Mouse (Mus musculus) left cerebral cortex, adult 18-20 months (tissue): ENCODE measurements around the gene Ankrd42. TPM values are rescaled to one million over a fixed set of nuclear protein-coding genes. Genes with fewer than 3 reads are reported as not detected.

ENCODE experiments used
- DNase-seq, 2 experiments: peaks; one replicate each; pipeline ENCODE4 v3.0.0; 2021 to 2022; ENCODE audit warnings: low spot score in 2 of 2, mixed read lengths in 1 of 2
- long read RNA-seq, 2 experiments: library from polyadenylated mRNA; stranded (forward); transcript quantifications; one replicate each; pipeline ENCODE4 v2.0.0; 2021
- total RNA-seq, 2 experiments: library from RNA; stranded (reverse); gene quantifications; 2 replicates each; pipeline ENCODE4 v1.2.3; 2021

Gene Ankrd42
- total RNA-seq: 10 to 100 TPM; 20.1 to 20.3 TPM
- long read RNA-seq, experiment 1, transcript Ankrd42-202 (12 exons, 2,782 nt): major isoform, 5 of 14 reads
- long read RNA-seq, experiment 1, partial matches to known transcripts: 2 of 14 reads
- long read RNA-seq, experiment 1, other reads (novel, unspliced or antisense): 6 of 14 reads
- long read RNA-seq, experiment 2, transcript Ankrd42-202 (12 exons, 2,782 nt): major isoform, 9 of 13 reads
- long read RNA-seq, experiment 2, partial matches to known transcripts: 1 of 13 reads
- long read RNA-seq, experiment 2, other reads (novel, unspliced or antisense): 3 of 13 reads

GRCm38 (mm10) chr7:92637021-92637625 is at the start of gene Ankrd42:
Gene Ankrd42, minus strand, starts transcription at chr7:92637142.
- peak; percentile 90 to 94 for DNase-seq

GRCm38 (mm10) chr7:92677346-92677745 is 40.4 kb upstream of the Ankrd42 start:
- DNase-seq: no peak

- DNase-seq: no peak
Measured at GRCm38 (mm10) chr7:92675131-92675530, 38.2 kb upstream of the Ankrd42 start.

- peak; percentile 96 to 97 for DNase-seq
Measured at GRCm38 (mm10) chr7:92669507-92670471, 32.8 kb upstream of the Ankrd42 start, which contains the start of gene Pcf11. Gene Pcf11, minus strand, starts transcription at chr7:92669934.

GRCm38 (mm10) chr7:92668791-92669506 is 32.0 kb upstream of the Ankrd42 start:
- DNase-seq: peak; percentile 41 to 45

GRCm38 (mm10) chr7:92666274-92666820 is 29.4 kb upstream of the Ankrd42 start:
- no peak for DNase-seq

- DNase-seq: no peak
Measured at GRCm38 (mm10) chr7:92658050-92658449, 21.1 kb upstream of the Ankrd42 start.

- no peak for DNase-seq
Measured at GRCm38 (mm10) chr7:92656386-92656785, 19.4 kb upstream of the Ankrd42 start.

GRCm38 (mm10) chr7:92653329-92653728 is 16.4 kb upstream of the Ankrd42 start:
- DNase-seq: no peak

GRCm38 (mm10) chr7:92647790-92648189 is 10.8 kb upstream of the Ankrd42 start:
- no peak for DNase-seq

- no peak for DNase-seq
Measured at GRCm38 (mm10) chr7:92642358-92642757, 5.4 kb upstream of the Ankrd42 start.

GRCm38 (mm10) chr7:92638050-92638449 is 1.1 kb upstream of the Ankrd42 start:
- DNase-seq: no peak

- DNase-seq: peak in 1 of 2 experiments; percentile 4
Measured at GRCm38 (mm10) chr7:92636295-92637011, 489 bp downstream of the Ankrd42 start.

GRCm38 (mm10) chr7:92630167-92630566 is 6.8 kb downstream of the Ankrd42 start:
- DNase-seq: peak in 1 of 2 experiments; percentile 8

GRCm38 (mm10) chr7:92624488-92624887 is 12.5 kb downstream of the Ankrd42 start:
- no peak for DNase-seq

GRCm38 (mm10) chr7:92610830-92611229 is 26.1 kb downstream of the Ankrd42 start:
- DNase-seq: no peak

GRCm38 (mm10) chr7:92604961-92605360 is 32.0 kb downstream of the Ankrd42 start:
- DNase-seq: no peak

- DNase-seq: no peak
Measured at GRCm38 (mm10) chr7:92590842-92591241, 46.1 kb downstream of the Ankrd42 start.

GRCm38 (mm10) chr7:92589986-92590385 is 47.0 kb downstream of the Ankrd42 start:
- no peak for DNase-seq

- DNase-seq: no peak
Measured at GRCm38 (mm10) chr7:92583567-92583966, 53.4 kb downstream of the Ankrd42 start.
